Mouse (Mus musculus) hindbrain, postnatal 0 days (tissue): ENCODE data around the gene Ttc7. TPM values are rescaled to one million over a fixed set of nuclear protein-coding genes. Genes with fewer than 3 reads are reported as not detected.

Experiments used
- ATAC-seq: fragments of 200-750 bp; cut with Nextera tagmentation; 2 replicates; pipeline ENCODE4 v1.8.0; 2017; ENCODE audit warnings: mild to moderate bottlenecking, moderate TSS enrichment, moderate library complexity
- DNase-seq: peaks from one replicate; pipeline ENCODE4 v3.0.0-alpha.2; 2015; ENCODE audit warnings: low spot score
- H3K27ac ChIP-seq: fragments of 300-500 bp; sonication (generic); 2 replicates; pipeline ENCODE4 v1.5.1; 2014; ENCODE audit warnings: mild to moderate bottlenecking
- H3K27me3 ChIP-seq: fragments of 300-500 bp; sonication (generic); 2 replicates; pipeline ENCODE4 v1.6.1; 2014; ENCODE audit warnings: low read length, mixed read lengths; ENCODE audit not compliant: insufficient read depth
- H3K36me3 ChIP-seq: fragments of 300-500 bp; sonication (generic); 2 replicates; pipeline ENCODE4 v1.6.1; 2014; ENCODE audit warnings: low read length, mixed read lengths; ENCODE audit not compliant: insufficient read depth
- H3K4me1 ChIP-seq: fragments of 300-500 bp; sonication (generic); 2 replicates; pipeline ENCODE4 v1.6.1; 2014; ENCODE audit warnings: antibody characterized with exemption, low read length, mixed read lengths; ENCODE audit not compliant: insufficient read depth
- H3K4me2 ChIP-seq: fragments of 300-500 bp; sonication (generic); 2 replicates; pipeline ENCODE4 v1.6.1; 2014; ENCODE audit warnings: low read depth, mild to moderate bottlenecking, low read length, moderate library complexity, mixed read lengths
- H3K4me3 ChIP-seq: fragments of 300-500 bp; sonication (generic); 2 replicates; pipeline ENCODE4 v1.5.1; 2014; ENCODE audit warnings: low read length
- H3K9ac ChIP-seq: fragments of 300-500 bp; sonication (generic); replicated peaks from 2 replicates; pipeline ENCODE4 v1.6.1; 2014; ENCODE audit warnings: mild to moderate bottlenecking, low read length, moderate library complexity, mixed read lengths
- H3K9me3 ChIP-seq: fragments of 300-500 bp; sonication (generic); 2 replicates; pipeline ENCODE4 v1.6.1; 2016; ENCODE audit warnings: low read length, mixed read lengths
- CTCF ChIP-seq: IDR thresholded peaks from 2 replicates; pipeline ENCODE4 v1.5.1; 2016; ENCODE audit warnings: antibody characterized with exemption, control low read depth, low read depth
- WGBS: fragments of 180-500 bp; shearing (Covaris S2); extraction: QIAGEN DNeasy Blood & Tissue Kit; methylation state at CpG from one replicate; pipeline ENCODE4 v1.1.7; 2014; 5-methylcytosine and 5-hydroxymethylcytosine counted together
- polyA plus RNA-seq: library from polyadenylated mRNA; unstranded; fragments of >200 nt; fragmentation: Nextera tagmentation; extraction: Ambion mirVana; gene quantifications from 2 replicates; pipeline ENCODE4 v1.2.1, GENCODE M21; 2015
- total RNA-seq: library from RNA; depleted of rRNA; stranded (reverse); fragments of >200 nt; gene quantifications from 2 replicates; pipeline ENCODE4 v1.2.3, GENCODE M21; 2014

The Ttc7 gene
- total and polyA plus RNA-seq, 2 experiments from 2014 or later, result 10.9 to 13.3 TPM

- TF ChIP-seq CTCF, result no peak
- Histone ChIP-seq H3K4me2 (no peak overlapping the region), H3K9me3 (no peaks in the 10 kb centered on the region), H3K27me3 (no peaks in the 10 kb centered on the region), H3K4me1 (peaks cover 21% of the 10 kb centered on the region), H3K36me3 (no peaks in the 10 kb centered on the region), H3K9ac (no peak overlapping the region), H3K27ac (no peak overlapping the region), H3K4me3 (no peak overlapping the region)
- 50% methylated on average over 6 of the region's 6 CpGs for WGBS
- DNase-seq (no peak), ATAC-seq (no peak)
These were observed 94.8 kb downstream of the Ttc7 start for GRCm38 (mm10) chr17:87377536-87377935.

- Histone ChIP-seq H3K4me1 (peaks cover 21% of the 10 kb centered on the region), H3K27me3 (no peaks in the 10 kb centered on the region), H3K36me3 (no peaks in the 10 kb centered on the region), H3K27ac (peak overlapping the region; percentile 76), H3K9ac (no peak overlapping the region), H3K9me3 (no peaks in the 10 kb centered on the region), H3K4me3 (no peak overlapping the region), H3K4me2 (0 out of 2 replicates have a peak overlapping the region, but pooled peaks have one; percentile 7)
- WGBS, result 26% methylated on average over 16 of the region's 16 CpGs
- DNase-seq, result peak; percentile 85
- ATAC-seq, result peak; percentile 58
- TF ChIP-seq CTCF, result peak; percentile 50
These were observed 95.9 kb downstream of the Ttc7 start for GRCm38 (mm10) chr17:87378354-87379159.

GRCm38 (mm10) chr17:87379160-87379624 is 96.5 kb downstream of the Ttc7 start:
- Histone ChIP-seq H3K9ac (no peak overlapping the region), H3K4me3 (no peak overlapping the region), H3K36me3 (no peaks in the 10 kb centered on the region), H3K27ac (peak overlapping the region; percentile 76), H3K9me3 (no peaks in the 10 kb centered on the region), H3K4me1 (peaks cover 21% of the 10 kb centered on the region), H3K27me3 (no peaks in the 10 kb centered on the region), H3K4me2 (no peak overlapping the region)
- 60% methylated on average over 11 of the region's 11 CpGs for WGBS
- DNase-seq (no peak), ATAC-seq (no peak)
- TF ChIP-seq CTCF, result peak; percentile 19; the same call in 1 of the 2 replicates

- Histone ChIP-seq H3K27ac (peak overlapping the region; percentile 76), H3K36me3 (no peaks in the 10 kb centered on the region), H3K27me3 (no peaks in the 10 kb centered on the region), H3K4me2 (no peak overlapping the region), H3K4me1 (peaks cover 21% of the 10 kb centered on the region), H3K9me3 (no peaks in the 10 kb centered on the region), H3K4me3 (no peak overlapping the region), H3K9ac (0 out of 2 replicates have a peak overlapping the region, but pooled peaks have one; percentile 24)
- TF ChIP-seq CTCF, result no peak
- no peak for DNase-seq
- 45% methylated on average over 10 of the region's 10 CpGs for WGBS
- ATAC-seq, result 0 out of 2 replicates have a peak, but pooled peaks have one; percentile 5
These were observed 97.1 kb downstream of the Ttc7 start for GRCm38 (mm10) chr17:87379821-87380220.

DNA sequence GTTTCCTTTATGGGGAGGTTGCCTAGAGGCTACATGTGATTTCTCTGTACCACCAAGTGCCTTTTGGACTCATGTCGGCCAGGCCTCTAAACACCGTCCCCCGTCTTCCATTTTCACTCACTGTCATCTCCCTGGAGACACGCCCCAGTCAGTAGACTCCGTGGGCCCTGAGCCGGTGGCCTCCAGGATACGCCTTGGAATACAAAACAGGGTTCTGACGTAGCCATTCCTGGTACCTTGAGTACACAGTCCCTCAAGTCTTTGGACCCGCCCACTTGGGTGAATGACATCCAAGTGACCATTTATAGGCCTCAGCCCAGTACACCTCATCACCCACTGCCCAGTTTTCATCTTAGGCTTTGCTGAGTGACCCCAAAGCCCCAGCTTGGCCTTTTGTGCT is 98.0 kb downstream of the Ttc7 start:
- TF ChIP-seq CTCF, result no peak
- ATAC-seq (0 out of 2 replicates have a peak, but pooled peaks have one; percentile 10), DNase-seq (peak; percentile 31)
- H3K27me3 ChIP-seq, result no peaks in the 10 kb centered on the region
- no peak overlapping the region for H3K4me3 ChIP-seq
- peaks cover 21% of the 10 kb centered on the region for H3K4me1 ChIP-seq
- no peak overlapping the region for H3K27ac ChIP-seq
- no peak overlapping the region for H3K9ac ChIP-seq
- H3K4me2 ChIP-seq, result no peak overlapping the region
- H3K9me3 ChIP-seq, result no peaks in the 10 kb centered on the region
- WGBS, result 53% methylated on average over 9 of the region's 9 CpGs
- H3K36me3 ChIP-seq, result no peaks in the 10 kb centered on the region

DNA sequence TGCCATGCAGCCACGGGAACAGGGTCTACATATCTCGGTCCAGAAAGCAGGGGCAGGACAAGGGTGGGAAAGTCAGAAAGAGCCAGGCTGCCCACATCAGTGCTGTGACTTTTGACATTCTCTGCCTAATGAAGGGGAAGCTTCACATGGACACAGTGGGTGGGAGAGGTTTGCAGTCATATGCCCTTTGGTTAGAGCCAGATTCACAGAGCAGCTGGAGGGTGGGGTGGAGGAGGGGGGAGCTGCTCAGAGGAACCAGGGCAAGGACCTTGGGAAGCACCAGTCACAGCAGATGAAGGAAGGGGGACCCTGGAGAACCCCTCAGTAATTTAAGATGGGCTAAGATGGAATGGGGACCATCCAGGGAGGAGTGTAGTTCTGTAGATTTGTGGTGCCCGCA is 103.1 kb downstream of the Ttc7 start:
- H3K9me3 ChIP-seq, result no peaks in the 10 kb centered on the region
- H3K4me3 ChIP-seq, result no peak overlapping the region
- H3K36me3 ChIP-seq, result no peaks in the 10 kb centered on the region
- H3K27me3 ChIP-seq, result no peaks in the 10 kb centered on the region
- no peaks in the 10 kb centered on the region; the same call in none of the 2 replicates for H3K4me1 ChIP-seq
- no peak overlapping the region for H3K27ac ChIP-seq
- TF ChIP-seq CTCF, result no peak
- no peak overlapping the region for H3K4me2 ChIP-seq
- ATAC-seq, result peak; percentile 48; the same call in 1 of the 2 replicates
- no peak overlapping the region for H3K9ac ChIP-seq
- WGBS, result 53% methylated on average over 3 of the region's 3 CpGs
- DNase-seq, result peak; percentile 34

GRCm38 (mm10) chr17:87387068-87387467 is 104.4 kb downstream of the Ttc7 start:
- Histone ChIP-seq H3K4me2 (no peak overlapping the region), H3K4me1 (no peaks in the 10 kb centered on the region; the same call in none of the 2 replicates), H3K36me3 (no peaks in the 10 kb centered on the region), H3K27me3 (no peaks in the 10 kb centered on the region), H3K9me3 (no peaks in the 10 kb centered on the region), H3K27ac (no peak overlapping the region), H3K9ac (no peak overlapping the region), H3K4me3 (no peak overlapping the region)
- no peak for TF ChIP-seq CTCF
- peak; percentile 63 for DNase-seq
- ATAC-seq, result no peak
- 10% methylated on average over 4 of the region's 5 CpGs for WGBS
